Mouse (Mus musculus) adrenal gland (tissue): Measurements from ENCODE around the gene Nedd4.

Experiments
- intact Hi-C: fragments of 180-260 bp; cut with DNase I; formaldehyde crosslinking; loops from one replicate; pipeline ENCODE4 v1.15.1; 2025

Gene Nedd4

DNA sequence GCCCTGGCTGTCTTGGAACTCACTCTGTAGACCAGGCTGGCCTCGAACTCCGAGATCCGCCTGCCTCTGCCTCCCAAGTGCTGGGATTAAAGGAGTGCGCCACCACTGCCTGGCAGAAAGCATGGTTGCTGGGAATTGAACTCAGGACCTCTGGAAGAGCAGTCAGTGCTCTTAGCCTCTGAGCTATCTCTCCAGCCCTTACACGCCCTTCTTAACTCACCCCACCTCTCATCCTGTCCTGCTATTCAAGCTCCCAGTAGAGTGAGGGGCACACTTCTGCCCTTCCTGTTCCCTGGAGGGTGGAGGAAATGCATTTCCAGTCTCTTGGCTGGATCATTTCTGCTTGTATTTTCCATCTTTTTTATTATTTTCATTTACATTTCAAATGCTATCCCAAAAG is 15.5 kb downstream of the Nedd4 start:
- intact Hi-C loops = no loop called here

DNA sequence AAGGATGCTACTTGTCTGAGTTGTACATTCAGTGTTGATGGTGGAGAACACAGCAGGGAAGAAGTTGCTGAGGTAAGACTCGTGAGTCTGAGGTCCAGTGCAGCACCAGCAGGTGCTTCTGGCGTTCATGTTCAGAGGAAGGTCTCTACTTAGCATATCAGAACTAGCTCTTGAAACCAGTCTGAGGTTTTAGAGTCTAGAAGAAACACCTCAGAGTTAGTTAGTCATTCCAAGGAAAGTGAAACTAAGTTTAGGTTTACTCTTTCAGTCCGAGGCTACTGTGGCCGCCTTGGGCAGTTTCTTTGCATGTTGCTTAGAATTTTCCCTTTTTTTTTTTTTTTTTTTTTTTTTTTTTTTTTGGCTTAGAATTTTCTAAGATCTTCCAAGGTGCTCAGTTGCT is 16.6 kb downstream of the Nedd4 start:
- intact Hi-C loops = no loop called here

DNA sequence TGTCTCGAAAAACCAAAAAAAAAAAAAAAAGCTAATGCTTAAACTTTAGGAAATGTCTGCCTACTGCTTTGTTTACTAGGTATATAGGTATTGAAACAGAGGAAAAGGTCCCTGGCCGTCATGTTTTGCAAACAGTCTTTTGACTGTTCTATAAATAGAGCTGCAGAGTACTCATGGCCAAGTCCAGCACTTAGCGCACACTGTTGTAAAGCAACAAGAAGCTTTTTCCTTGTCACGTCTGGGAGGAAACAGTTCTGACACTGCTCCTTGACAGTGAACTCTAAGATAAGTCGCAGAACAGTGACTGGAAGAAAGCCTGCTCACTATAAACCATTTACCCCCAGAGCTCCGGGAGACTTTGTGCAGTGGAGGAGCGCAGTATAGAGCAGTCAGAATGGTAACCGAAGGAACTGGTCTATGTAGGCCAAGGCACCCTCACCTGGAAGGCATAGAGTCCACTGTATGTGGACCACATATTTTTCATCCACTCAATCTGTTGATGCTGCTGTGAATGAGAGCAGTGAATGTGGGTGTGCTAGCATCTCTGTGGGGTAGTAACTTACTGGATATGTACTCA is 19.6 kb downstream of the Nedd4 start:
- intact Hi-C loops = no loop called here

DNA sequence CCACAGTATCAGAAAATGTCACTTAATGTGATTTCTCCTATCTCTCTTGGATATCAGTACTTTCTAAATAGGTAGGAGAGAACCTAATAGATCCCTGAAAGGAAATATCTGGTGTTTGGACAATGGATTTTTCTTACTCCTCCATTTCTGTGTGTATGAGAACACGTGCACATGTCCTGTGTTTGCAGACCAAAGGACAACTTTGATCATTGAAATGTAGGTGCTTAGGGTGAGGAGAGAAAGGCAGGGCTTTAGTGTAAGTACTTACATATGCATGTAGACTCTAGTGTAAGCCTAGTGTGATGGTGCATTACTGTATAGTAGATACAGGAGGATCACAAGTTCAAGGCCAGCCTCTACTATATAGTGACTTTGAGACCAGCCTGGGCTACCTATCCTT is 21.1 kb downstream of the Nedd4 start:
- intact Hi-C loops = no loop called here

DNA sequence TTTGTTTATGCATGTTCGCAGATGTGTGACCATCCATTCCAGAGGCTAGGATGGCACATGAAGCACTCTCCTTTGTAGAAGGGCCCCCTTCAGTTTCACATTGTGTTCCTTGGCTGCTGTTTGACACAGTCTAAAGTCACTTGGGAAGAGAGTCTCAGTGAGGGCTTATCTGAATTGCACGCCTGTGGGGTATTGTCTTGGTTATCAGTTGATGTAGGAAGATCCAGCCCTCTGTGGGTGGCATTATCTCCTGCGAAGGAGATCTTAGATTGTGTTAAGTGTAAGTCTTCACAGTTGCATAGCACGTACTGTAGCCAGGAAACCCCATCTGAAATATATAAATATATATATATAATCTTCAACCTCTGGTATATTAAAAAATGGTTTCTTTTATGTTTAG is 23.1 kb downstream of the Nedd4 start:
- intact Hi-C loops = no loop called here

DNA sequence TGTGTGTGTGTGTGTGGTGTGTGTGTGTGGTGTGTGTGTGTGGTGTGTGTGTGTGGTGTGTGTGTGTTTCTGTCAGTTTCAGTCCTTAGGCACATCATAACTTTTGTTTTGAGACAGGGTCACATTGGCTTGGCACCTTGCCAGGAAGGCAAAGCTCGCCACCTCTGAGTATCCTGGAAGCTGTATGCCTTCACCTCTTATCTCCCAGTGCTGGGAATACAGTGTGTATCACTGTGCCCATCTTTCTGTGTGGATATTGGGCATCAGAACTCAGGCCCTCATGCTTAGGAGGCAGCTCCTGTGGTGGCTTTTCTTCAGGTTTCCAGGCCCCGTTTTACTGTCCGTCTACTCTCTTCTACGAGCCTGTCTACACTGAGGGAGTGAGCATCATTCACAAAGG is 24.4 kb downstream of the Nedd4 start:
- intact Hi-C loops = no loop called here

DNA sequence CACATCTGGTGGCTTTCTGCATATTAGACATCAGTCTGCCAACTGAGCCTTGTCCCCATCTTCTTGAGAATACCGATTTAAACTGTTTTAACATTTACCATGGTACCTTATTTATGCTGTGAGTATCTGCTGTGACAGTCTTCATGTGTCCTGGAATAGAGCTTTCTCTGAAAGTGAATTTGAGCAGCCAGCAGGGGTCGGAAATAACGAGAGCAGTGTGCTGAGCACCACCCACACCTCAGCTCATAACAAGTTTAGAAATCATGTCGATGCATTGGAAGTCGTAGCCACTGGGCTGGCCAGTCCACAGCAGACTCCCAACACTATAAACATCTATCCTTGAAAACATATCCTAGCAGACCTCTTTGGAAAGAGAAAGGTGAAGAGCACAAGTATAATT is 27.4 kb downstream of the Nedd4 start:
- intact Hi-C loops = no loop called here

DNA sequence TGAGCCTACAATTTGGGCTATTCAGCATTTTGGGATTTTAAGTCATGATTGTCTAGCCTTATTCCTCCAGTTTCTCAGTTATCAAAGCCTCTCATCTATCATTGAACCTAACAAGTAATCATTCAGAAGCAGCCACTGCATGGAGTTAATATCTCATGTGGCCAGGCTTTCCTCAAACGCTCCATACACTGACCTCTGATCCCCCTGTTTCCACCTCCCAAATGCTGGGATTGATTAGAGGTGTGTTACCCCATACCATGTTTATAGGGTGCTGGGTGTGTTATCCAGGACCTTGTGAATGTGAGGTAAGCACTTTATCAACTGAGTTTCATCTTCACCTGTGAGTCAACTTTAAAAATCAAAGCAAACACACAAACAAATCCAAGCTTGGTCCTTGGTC is 28.7 kb downstream of the Nedd4 start:
- intact Hi-C loops = no loop called here

DNA sequence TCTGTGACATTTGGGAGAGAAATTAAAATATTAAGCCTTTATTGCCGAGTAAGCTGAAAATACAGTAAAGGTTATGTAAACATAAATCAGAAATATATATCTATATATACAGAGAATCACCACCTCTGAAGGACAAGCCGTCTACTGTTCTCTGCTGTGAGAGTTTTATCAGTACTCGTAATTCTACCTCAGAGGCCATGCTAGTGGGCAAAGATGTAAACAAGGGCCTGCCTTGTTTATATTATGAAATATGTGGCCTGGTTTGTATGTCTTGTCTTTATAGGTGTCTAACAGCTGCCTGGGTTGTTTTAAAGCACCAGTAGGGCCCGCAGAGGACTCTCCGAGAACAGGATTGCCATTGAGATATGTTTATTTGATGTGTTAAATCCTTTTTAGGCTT is 29.8 kb downstream of the Nedd4 start:
- intact Hi-C loops = no loop called here

DNA sequence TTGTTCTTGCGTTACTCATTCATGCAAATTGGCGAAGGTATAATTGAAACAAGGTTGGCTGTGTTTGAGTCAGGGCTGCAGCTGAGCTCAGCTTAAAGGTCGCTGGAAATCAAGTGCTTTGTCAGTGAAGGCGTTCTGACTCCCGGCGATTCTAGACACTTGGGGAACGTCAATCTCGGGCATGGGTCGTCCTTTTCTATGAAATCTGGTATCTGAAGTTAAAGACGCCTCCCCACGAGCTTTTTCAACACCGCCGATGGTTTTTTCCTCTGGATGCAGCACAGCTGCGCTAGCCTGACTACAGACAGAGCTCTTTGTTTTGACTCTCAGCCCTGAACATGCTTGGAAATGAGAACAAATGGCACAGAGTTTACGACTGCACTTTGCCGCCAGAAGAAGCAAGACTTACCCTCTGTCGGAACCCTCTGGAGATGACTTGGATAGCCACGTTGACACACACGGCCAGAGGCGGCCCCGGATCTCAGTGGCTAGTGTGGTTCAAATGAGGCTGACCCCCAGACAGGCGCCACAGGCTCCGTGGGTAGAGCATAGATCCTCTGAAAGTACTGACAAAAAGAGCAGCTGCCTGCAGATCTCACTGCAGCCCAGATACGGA is 31.0 kb downstream of the Nedd4 start:
- intact Hi-C loops = no loop called here

DNA sequence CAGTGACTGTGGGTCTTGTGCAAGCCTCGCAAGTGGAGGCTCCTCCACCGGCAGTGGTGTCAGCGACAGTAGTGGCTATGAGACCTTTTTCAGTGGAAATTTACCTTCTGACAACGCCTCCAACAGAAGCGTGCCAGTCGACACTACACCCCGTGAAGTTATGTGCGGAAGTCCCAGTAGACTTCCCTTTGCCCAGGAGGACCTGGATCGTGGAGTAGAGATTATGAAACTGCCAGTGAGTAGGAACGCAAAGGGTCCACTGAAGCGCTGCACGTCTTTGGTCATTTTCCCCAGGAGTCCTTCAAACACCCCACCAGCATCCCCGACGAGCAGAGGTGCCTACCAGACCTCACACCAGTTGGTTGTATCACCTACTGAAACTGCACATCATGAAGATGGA is 31.7 kb downstream of the Nedd4 start:
- intact Hi-C loops = no loop called here

DNA sequence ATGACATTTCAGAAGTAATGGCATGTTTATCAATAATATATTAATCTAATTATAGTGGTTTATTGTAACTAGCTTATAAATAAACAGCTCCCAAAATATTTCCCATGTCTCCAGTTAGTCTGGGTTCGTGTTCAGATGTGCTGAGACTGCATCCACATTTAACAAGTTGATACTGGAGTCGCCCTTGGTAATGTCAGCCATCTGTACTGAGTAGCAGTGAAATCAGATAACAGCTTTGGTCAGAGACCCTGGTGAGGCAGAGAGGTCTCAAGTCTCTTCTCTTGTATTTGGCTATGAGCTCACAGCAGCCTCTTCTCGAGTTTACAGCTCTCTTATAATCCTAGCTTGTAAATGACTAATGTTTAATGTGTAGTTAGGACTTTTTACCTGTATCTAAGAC is 34.4 kb downstream of the Nedd4 start:
- intact Hi-C loops = no loop called here

DNA sequence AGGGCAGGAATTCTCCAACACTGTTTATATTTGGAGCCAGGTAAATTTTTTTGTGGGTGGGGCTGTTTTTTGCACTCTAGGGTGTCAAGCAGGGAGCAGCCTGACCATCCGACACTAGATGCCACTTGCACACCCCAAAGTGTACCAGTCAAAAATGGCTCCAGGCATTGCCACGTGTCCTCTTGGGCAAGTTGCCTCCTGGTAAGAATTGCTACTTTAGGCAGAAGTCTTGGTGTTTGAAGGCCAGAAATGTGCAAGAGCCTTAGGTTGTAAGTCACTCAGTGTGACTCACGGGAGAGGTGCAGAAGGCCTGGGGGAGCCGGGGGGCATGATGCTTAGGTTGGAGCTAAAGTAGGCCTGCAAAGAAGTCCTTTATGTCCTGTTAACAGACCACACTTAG is 35.6 kb downstream of the Nedd4 start:
- intact Hi-C loops = no loop called here

DNA sequence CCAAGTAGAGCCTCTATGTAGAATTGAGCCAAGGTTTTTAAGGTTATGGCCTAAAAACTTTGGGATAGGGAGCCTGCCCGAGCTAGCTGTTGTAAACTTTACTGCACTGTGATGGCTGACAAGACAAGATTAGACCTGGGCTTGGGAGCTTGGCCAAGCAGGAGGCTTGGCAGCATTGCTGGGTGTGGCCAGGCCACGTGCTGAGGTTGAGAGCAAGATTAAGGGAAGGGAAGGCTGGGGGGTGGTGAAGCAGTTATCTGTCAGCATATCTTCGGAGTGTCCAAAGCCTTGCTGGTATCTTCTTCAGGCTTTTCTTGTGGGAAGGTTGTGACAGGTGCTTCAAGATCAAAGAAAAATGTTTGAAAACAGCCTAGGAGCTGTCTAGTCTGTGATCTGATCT is 37.6 kb downstream of the Nedd4 start:
- intact Hi-C loops = no loop called here

DNA sequence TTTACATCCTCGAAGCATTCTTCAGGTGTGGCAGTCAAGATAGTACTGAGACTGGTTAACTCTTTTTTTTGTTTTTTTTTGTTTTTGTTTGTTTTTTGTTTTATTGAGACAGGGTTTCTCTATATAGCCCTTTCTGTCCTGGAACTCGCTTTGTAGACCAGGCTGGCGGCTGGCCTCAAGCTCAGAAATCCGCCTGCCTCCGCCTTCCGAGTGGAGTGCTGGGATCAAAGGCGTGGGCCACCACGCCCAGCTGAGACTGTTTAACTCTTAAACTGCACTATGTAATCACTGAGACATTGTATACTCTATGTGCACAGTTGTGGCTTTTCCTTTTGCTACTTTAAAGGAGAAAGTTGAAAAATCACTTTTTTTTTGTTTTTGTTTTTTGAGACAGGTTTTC is 39.3 kb downstream of the Nedd4 start:
- intact Hi-C loops = no loop called here

DNA sequence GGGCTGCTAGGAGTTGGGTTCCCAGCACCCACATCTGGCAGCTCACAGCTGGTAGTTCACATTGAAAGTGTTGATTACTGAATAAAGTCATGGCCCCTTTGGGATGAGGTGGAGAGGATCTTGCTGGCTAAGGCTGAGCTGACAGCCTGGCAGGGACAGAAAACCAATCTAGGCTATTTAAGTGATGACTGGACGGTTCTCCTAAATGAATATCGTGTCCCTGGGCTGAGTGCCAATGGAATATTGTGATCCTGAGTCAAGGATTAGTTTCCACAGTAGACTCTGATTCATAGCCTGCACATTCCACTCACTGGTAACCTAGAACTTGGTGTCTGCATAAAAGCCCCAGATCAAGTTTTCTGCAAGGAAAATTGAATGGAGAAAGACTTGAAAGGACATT is 39.9 kb downstream of the Nedd4 start:
- intact Hi-C loops = no loop called here

DNA sequence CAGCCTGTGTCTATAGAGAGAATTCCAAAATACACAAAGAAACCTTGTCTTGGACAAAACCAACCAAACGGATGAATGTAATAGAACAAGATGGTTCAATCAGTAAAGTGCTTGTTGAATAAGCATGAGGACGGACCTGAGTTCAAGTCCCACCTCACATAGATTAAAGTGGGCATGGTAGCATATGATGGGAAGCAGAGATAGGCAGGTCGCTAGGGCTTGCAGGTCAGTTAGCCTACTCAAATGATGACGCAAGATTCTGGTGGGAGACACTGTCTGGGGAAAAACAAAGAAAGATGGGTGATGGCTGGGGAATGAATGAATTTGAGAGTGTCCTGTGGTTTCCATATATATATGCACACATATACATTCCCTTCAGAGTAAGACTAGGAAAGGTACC is 41.0 kb downstream of the Nedd4 start:
- intact Hi-C loops = no loop called here

DNA sequence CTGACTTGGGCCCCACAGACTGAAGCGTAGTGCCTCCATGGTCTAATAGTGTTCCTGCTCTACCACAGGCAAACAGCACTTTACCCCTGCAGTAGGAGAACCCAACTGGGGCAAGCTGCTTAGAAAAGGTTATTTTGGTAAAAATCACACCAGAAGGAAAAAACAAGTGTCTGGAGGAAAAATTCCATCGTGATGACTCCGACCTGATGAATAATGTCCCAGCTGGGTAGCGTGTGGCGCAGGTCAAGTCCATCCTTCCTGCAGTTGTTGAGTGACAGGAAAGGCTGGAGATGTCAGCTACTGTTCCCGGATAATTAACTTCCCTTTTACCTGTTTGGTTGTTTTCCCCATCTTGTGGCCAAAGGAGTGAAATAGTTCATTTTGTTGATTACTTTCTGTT is 41.6 kb downstream of the Nedd4 start:
- intact Hi-C loops = no loop called here

DNA sequence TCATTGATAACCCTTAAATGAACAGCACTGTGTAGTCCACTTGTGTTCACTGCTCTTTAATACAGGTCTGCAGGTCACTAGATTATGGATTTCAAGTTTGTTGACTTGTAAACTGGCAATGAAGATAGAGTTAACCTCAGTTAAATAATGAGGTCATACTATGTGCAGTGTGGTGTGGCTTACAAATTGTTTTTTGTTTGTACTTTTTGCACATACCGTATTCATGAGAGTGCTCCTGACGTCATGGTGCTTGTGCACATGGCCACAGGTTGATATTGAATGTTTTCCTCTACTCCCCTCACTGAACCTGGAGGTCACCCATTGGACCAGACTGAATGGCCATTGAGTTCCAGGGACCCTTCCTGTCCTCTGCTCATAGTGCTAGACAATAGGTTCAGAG is 43.1 kb downstream of the Nedd4 start:
- intact Hi-C loops = no loop called here

DNA sequence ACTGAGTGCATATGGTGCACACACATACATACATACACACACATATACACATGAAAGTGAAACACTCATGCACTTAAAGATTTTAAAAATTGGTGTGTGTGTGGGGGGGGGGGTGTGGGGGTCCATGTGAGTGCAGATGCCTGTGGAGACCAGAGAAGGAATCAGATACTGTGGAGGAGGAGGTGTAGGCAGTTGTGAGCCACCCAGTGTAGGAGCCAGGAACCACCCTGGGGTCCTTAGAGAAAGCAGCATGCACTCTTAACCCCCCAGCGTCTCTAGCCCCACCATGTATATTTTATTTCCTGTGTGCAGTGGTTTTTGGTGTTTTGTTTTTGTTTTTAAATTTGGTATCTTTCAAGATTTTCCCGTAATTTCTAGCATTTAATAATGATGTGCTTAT is 45.9 kb downstream of the Nedd4 start:
- intact Hi-C loops = no loop called here

DNA sequence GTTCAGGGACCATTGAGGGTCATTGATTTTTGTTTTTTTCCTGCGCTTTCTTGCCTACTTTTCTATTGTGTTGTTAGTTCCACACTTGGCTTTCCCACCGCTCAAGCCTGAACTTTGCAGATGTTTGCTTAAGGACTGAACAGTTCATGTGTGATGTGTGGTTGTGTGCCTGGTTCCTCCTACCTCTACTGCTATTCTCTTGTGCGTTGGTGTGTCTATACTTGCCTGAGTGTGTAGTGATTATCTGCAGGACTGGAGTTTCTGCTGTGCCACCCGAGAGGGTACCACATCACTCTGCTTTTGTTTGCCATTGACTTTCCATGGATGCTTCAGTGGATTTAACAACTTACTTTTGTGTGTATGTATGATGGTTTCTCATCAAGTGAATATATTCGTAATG is 46.5 kb downstream of the Nedd4 start:
- intact Hi-C loops = no loop called here

DNA sequence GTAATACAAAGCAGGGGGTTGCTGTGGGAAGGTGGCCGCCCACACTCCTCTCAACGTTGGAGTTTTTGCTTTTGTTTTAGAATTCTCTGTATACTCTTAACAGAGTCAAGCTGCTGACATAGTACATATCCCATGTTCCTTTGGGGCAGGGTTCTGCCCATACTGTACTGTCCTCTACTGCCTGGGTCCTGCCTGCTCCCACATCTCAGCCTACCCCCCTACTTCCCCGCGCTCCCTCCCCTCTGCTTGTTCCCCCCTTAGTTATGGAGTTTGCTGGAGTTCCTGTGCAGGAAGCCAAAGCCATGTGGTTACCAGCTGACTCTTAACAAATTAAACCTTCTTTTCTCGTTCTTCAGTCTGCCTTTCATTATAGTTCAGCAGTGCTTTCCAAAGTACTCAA is 47.9 kb downstream of the Nedd4 start:
- intact Hi-C loops = no loop called here

DNA sequence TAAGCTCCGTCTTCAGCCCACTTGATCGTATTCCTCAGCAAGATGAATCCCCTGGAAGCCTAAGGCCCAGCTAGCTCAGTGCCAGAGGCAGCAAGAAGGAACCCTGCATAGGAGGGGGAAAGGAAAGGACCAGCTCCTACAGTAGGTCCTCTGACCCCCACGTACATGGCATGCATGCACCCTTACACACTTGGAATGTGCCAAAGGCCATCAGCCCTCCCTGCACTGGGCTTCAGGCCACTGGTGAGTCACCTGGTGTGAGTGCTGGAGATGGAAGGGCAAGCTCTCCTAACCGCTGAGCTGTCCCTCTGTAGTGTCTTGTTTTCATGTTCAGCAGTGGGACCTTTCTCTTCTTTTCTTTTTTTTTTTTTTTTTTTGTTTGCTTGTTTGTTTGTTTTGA is 52.8 kb downstream of the Nedd4 start:
- intact Hi-C loops = no loop called here

DNA sequence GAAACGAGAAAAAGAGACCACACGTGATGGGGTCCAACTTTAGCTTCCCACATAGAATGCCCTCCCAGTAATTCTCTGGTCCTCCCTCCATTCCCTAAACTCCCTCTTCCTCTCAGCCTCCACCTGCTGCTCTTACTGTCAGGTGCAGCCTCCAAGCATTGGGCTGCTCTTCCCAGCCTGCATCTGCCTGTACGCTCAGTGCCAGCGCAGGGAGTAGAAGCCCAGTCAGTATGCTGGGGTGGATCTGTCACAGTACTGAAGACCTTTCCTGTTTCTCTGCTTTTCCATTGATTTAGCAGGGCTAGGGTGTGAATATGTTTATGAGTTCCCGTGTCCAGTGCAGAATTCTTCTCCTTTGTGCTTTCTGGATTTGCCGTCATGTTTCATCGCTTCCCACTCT is 54.1 kb downstream of the Nedd4 start:
- intact Hi-C loops = no loop called here
